Comparison of ENCODE assay signal across 9 mouse cellular contexts in genomic region chrX:121479402-121479989, GRCm38 (mm10).
DNase-seq lines count a peak whose midpoint lies in the region; ATAC-seq lines count a peak whose summit lies in the region.
"Had no signal": no experiment of that assay in that cellular context is flagged by ENCODE, and none has a peak within 500 bp of the region (broad histone marks: within the 10 kb centered on the region; RNA-seq: fewer than 3 reads in every experiment).

No protein-coding gene starts in this region.

- DNase-seq in heart, embryonic 10.5 days (ENCODE audit: low spot score): no peak
- no peak for DNase-seq in heart, postnatal 25 days (ENCODE audit: low spot score)
- peak; percentile 4 for DNase-seq in left cerebral cortex, postnatal 4 days
- DNase-seq in left cerebral cortex, postnatal 14 days (ENCODE audit: low spot score in 2 of 2): no peak
- no peak for DNase-seq in adrenal gland, adult 2 months
- DNase-seq: right cerebral cortex, postnatal 14 days had no signal

- peak overlapping the region; percentile 5; the same call in 1 of the 2 replicates for H3K4me3 ChIP-seq in heart, embryonic 10.5 days
- no peak overlapping the region for H3K4me3 ChIP-seq in limb, embryonic 13.5 days
- no peak overlapping the region for H3K4me3 ChIP-seq in stomach, embryonic 14.5 days (ENCODE audit: low read depth, low read length)

- ATAC-seq in limb, embryonic 13.5 days (ENCODE audit: low FRiP score, low read depth): no peak
- 0 out of 2 replicates have a peak, but pooled peaks have one; percentile 63 for ATAC-seq in stomach, embryonic 14.5 days (ENCODE audit: insufficient number of reproducible peaks, insufficient read depth, low FRiP score, low read depth)
- ATAC-seq in granulocyte monocyte progenitor cell, adult 5-6 weeks (replicated peaks; ENCODE audit: poor library complexity, severe bottlenecking): no peak

- no peaks in the 10 kb centered on the region for H3K36me3 ChIP-seq in heart, embryonic 10.5 days
- H3K36me3 ChIP-seq in limb, embryonic 13.5 days: no peaks in the 10 kb centered on the region
- H3K36me3 ChIP-seq in stomach, embryonic 14.5 days (ENCODE audit: control insufficient read depth, insufficient read depth, low read length): no peaks in the 10 kb centered on the region

- intact Hi-C loops in heart, postnatal 25 days (cut with DNase I): no loop called here
- intact Hi-C loops in left cerebral cortex, postnatal 4 days (cut with DNase I): no loop called here
- intact Hi-C loops in left cerebral cortex, postnatal 14 days (cut with DNase I): no loop called here

- 24% methylated on average over 4 of the region's 4 CpGs for WGBS in heart, embryonic 10.5 days
- WGBS in limb, embryonic 13.5 days: 24% methylated on average over 4 of the region's 4 CpGs
- WGBS in stomach, embryonic 14.5 days: 22% methylated on average over 4 of the region's 4 CpGs

- no peaks in the 10 kb centered on the region for H3K4me1 ChIP-seq in heart, embryonic 10.5 days
- no peaks in the 10 kb centered on the region for H3K4me1 ChIP-seq in limb, embryonic 13.5 days
- no peaks in the 10 kb centered on the region for H3K4me1 ChIP-seq in stomach, embryonic 14.5 days (ENCODE audit: control insufficient read depth, insufficient read depth, low read length)

- peak overlapping the region; percentile 38; the same call in 1 of the 2 replicates for H3K4me2 ChIP-seq in limb, embryonic 13.5 days (replicated peaks)
- H3K4me2 ChIP-seq in stomach, embryonic 14.5 days (replicated peaks; ENCODE audit: low read depth, low read length): no peak overlapping the region

- no peaks in the 10 kb centered on the region for H3K9me3 ChIP-seq in heart, embryonic 10.5 days
- H3K9me3 ChIP-seq in limb, embryonic 13.5 days: no peaks in the 10 kb centered on the region
- H3K9me3 ChIP-seq in stomach, embryonic 14.5 days (ENCODE audit: control insufficient read depth, low read depth, low read length): no peaks in the 10 kb centered on the region

- H3K27ac ChIP-seq in heart, embryonic 10.5 days: no peak overlapping the region
- H3K27ac ChIP-seq in limb, embryonic 13.5 days: no peak overlapping the region
- no peak overlapping the region for H3K27ac ChIP-seq in stomach, embryonic 14.5 days (ENCODE audit: low read length)

- no peaks in the 10 kb centered on the region for H3K27me3 ChIP-seq in heart, embryonic 10.5 days (ENCODE audit: insufficient read depth, poor library complexity, severe bottlenecking)
- H3K27me3 ChIP-seq in limb, embryonic 13.5 days: no peaks in the 10 kb centered on the region
- no peaks in the 10 kb centered on the region for H3K27me3 ChIP-seq in stomach, embryonic 14.5 days (ENCODE audit: control insufficient read depth, insufficient read depth, low read length)

- H3K9ac ChIP-seq in limb, embryonic 13.5 days: no peak overlapping the region
- no peak overlapping the region for H3K9ac ChIP-seq in stomach, embryonic 14.5 days (replicated peaks; ENCODE audit: low read depth, low read length)
